Mouse (Mus musculus): ENCODE results near the gene Cabcoco1. TPM values are rescaled to one million over a fixed set of nuclear protein-coding genes. Genes with fewer than 3 reads are reported as not detected.

Cabcoco1 gene
- 0.20 TPM in 1 of 2 replicates, not detected in the other for polyA plus RNA-seq (2016; fragmentation: Nextera tagmentation; extraction: Ambion mirVana)

DNA sequence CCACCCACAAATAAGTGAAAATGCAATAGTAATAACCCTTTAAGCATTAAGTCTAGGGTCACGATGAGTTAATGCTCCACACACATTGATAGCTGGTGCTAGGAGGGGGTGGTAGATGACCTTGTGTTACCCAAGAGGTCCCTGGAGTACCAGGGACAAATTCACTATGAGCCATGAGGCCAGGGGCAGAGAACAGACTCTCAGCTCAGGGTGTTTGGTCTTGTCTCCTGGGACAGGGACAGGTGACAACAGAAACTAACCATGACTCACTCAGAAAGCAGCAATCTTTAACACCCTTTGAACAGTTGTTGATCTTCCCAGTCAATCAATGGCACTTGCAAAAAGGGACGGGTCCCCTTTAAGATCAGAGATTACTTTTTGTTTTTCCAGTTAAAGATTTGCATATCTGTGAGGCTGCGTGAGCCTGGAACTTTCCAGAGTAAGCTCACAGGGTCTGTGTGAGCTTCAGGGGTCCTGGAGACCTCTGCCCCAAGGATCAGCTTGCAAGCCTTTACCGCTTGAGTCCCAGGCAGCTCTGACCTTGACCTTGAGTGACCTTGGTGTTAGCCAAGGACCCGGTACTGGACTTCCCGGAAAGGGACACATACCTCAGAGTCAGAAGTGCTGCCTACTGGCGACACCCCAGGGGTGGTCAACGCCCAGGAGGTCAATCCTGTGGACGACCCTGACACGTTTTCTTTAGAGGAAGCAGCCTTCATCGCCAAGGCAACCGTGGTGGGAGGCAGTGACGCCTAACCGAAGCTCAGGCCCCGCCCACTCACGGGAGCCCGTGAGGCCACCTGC, at the start of gene Cabcoco1:
Gene Cabcoco1 (minus strand): TSS at position 758 of the 804 bp plus-strand sequence.
- Histone ChIP-seq H3K4me1 (peaks cover 23% of the 10 kb centered on the region), H3K36me3 (replicated peaks) (no peaks in the 10 kb centered on the region), H3K4me3 (peak within 1 kb of the TSS; percentile 51), H3K27ac (replicated peaks) (peak within 1 kb of the TSS; percentile 71), H3K9me3 (no peaks in the 10 kb centered on the region), H3K27me3 (replicated peaks; ENCODE audit: low read depth, poor library complexity, severe bottlenecking) (no peaks in the 10 kb centered on the region)
- DNase-seq (ENCODE audit: low spot score), result peak; percentile 74
- 13% methylated on average over 17 of the region's 17 CpGs for WGBS

DNA sequence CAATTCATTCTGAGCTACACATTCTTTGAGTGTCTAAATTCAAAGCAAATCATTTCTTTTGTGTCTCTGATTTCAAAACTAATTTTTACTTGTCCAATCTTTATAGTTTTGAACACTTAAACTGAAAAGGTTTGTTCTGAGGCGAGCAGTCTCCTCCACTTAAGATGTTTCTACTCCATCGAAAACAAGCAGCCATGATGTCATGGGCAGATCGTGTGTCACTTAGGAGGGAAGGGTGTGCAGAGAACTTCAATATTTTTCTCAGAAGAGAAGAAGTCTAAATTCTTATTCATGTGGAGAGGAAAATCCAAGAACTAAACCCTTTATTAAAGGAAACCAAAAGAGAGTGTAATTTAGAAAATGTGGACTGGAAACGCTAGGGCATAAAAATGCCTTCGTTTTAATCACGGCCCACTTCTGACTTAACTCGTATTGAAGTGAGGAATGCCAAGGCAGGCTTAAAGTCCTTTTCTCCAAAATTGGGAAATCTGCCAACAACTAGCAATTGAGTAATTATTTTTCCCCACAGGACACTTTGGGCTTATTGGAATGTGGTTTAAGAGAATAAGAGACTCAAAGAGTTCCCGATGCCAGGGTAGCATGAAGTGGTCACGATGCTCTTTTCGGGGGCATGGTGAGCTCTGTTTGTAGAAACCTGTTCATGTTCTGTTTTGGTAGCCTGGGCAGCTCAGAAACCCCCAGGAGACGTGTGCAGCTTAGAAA, 48.0 kb upstream of the Cabcoco1 start:
- H3K4me3 ChIP-seq, result no peak overlapping the region
- 85% methylated on average over 11 of the region's 11 CpGs for WGBS

DNA sequence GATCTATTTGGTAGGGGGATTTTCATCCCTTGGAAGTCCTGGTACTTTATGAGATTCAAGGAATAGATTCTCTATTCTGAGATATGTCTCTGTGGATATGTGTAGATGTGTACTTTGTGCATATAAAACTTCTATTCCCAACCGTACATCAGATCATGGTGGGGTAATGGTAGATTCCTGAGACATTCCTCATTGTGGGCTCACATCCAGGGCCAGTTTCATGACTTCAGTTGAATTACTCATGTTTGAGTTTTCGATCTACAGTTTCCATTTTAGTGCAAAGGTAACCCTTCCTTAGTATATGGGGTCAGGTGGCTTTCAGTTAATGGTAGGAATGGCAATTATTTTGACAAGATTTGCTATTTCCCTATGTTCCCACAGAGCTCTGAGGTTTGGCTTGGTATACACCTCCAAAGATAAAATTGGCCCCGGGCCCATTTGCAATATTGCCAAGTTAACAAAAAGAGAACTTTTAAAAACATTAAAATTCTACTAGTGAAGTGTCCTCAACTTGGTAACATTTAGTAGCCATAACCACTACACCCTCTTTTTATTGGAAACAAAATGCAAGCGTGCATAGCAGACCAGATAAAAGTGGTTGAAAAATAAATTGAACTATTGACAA, 45.8 kb upstream of the Cabcoco1 start:
- Histone ChIP-seq H3K4me3 (no peak overlapping the region), H3K9me3 (no peaks in the 10 kb centered on the region), H3K4me1 (no peaks in the 10 kb centered on the region), H3K27me3 (replicated peaks; ENCODE audit: low read depth, poor library complexity, severe bottlenecking) (no peaks in the 10 kb centered on the region), H3K27ac (replicated peaks) (no peak overlapping the region), H3K36me3 (replicated peaks) (no peaks in the 10 kb centered on the region)
- no peak for DNase-seq (ENCODE audit: low spot score)
- 91% methylated on average over 4 of the region's 4 CpGs for WGBS

More for the DNA sequence above, 48.0 kb upstream of the Cabcoco1 start:
- Histone ChIP-seq H3K36me3 (replicated peaks) (no peaks in the 10 kb centered on the region), H3K9me3 (no peaks in the 10 kb centered on the region), H3K4me1 (no peaks in the 10 kb centered on the region), H3K27me3 (replicated peaks; ENCODE audit: low read depth, poor library complexity, severe bottlenecking) (no peaks in the 10 kb centered on the region), H3K27ac (replicated peaks) (no peak overlapping the region)
- no peak for DNase-seq (ENCODE audit: low spot score)

DNA sequence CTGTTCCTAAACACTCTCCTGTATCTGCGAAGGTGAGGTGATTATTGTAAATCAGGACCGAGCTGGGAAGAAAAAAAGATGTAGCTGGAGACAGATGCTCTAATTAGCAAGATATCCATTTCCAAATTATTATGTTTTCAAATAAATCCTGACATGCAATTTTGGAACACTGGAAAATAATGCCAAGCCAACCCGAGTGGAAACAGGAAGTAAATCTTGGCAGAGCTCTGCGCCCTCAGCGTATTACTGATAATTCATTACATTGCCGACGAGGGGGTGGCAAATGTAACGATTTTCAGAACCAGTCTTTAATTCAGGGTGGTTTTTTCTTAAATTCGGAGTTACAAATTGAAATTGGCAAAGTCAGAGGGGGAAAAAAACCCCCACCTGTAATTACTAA, 35.6 kb upstream of the Cabcoco1 start:
- no peak overlapping the region for H3K27ac ChIP-seq (replicated peaks)
- DNase-seq (ENCODE audit: low spot score), result no peak
- no peak overlapping the region for H3K4me3 ChIP-seq
- no peaks in the 10 kb centered on the region for H3K9me3 ChIP-seq
- 89% methylated on average over 9 of the region's 9 CpGs for WGBS
- H3K4me1 ChIP-seq, result no peaks in the 10 kb centered on the region
- no peaks in the 10 kb centered on the region for H3K27me3 ChIP-seq (replicated peaks; ENCODE audit: low read depth, poor library complexity, severe bottlenecking)
- no peaks in the 10 kb centered on the region for H3K36me3 ChIP-seq (replicated peaks)

DNA sequence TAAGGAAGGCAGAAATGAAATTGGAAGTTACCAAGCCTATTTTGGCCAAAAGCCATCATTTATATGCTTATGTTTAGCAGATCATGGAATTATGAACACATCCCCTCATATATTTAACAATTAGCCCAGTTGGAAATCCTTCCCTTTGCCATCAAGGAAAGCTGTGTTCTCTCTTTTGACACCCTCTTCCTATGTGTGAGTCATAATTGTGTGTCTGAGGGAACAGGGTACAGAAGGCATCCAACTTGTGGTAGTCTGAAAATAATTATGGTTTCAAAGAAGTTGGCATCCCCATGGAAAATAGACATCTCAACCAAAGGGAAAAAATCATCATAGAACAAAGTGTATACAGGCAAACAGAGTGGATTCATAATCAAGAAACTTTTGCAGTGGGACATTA, 26.5 kb upstream of the Cabcoco1 start:
- H3K36me3 ChIP-seq (replicated peaks), result no peaks in the 10 kb centered on the region
- no peaks in the 10 kb centered on the region for H3K9me3 ChIP-seq
- H3K4me1 ChIP-seq, result no peaks in the 10 kb centered on the region
- DNase-seq (ENCODE audit: low spot score), result no peak
- no peaks in the 10 kb centered on the region for H3K27me3 ChIP-seq (replicated peaks; ENCODE audit: low read depth, poor library complexity, severe bottlenecking)
- no peak overlapping the region for H3K4me3 ChIP-seq
- no peak overlapping the region for H3K27ac ChIP-seq (replicated peaks)

DNA sequence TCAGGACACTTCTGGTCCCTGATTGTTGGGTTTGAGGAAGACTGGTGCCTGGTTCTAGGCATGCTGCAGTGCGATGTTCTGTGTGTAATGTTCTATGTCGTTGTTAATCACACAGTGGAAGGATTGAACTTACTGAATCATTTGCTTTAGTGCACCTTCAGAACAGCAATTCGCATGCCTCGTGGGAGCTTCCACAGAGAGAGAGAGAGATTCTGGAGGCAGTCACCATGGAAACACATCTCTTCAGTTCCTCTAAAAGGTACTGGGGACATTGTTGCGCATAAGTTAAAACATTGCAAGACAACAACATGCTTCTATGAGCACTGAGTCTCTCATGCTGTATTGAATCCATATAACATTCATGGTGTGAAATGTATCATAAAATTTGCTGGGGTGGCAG, 20.6 kb upstream of the Cabcoco1 start:
- no peak for DNase-seq (ENCODE audit: low spot score)
- Histone ChIP-seq H3K4me3 (no peak overlapping the region), H3K36me3 (replicated peaks) (no peaks in the 10 kb centered on the region), H3K4me1 (peaks cover 10% of the 10 kb centered on the region; the same call in 1 of the 2 replicates), H3K9me3 (no peaks in the 10 kb centered on the region), H3K27me3 (replicated peaks; ENCODE audit: low read depth, poor library complexity, severe bottlenecking) (no peaks in the 10 kb centered on the region), H3K27ac (replicated peaks) (no peak overlapping the region)
- WGBS, result 91% methylated on average over 5 of the region's 5 CpGs

DNA sequence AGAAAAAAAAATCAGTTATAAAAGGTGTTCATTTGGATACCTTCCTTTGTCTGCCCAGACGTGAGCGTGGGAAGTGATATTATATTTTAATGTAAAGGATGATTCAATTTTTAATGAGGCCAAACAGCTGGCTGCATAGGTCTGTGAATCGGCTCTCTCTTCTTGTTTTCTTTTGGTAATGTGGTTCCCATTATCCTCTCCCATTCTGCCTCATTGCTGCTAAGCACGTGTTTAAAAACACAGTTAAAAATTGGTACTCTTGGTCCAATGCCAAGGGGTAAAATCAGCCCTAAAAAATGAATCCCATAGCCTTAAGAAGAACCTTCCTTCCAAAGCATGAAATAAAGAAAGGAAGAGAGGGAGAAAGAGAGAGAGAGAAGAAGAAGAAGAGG, 17.1 kb upstream of the Cabcoco1 start:
- H3K27ac ChIP-seq (replicated peaks), result peak overlapping the region; percentile 57; the same call in 1 of the 2 replicates
- 52% methylated on average over 4 of the region's 4 CpGs for WGBS

DNA sequence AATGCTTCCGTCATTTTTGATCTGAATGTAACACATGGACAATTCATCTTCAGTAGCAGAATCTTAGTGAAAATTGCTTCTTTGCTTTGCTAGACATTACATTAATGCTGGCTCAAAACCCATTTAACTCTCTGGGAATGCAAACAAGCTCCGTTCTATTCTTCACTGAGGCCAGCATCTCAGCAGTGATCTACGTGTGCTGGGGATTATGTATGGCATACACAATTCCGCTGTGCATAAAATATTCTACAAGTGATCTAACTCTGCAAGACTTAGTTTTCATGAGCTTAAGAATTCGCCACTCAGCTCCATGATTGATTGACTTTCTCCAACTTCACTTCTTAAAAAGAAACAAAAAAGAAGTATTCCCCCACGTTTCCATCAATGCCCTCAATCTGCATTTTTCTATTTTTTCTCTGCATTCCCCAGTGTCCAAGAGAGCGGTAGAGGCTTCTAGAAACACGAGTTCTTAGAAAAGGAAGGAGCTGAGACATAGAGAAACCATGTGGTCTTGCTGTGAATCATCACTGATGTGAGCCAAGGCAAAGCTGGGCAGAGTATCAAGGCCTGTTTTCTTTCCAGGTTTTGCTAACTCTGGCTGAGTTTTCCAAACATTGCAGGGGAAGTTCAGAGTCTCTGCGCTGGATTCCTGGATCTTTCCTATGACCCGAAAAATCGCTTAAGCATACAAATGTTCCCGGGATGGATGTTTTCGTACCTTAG, 16.6 kb upstream of the Cabcoco1 start:
- H3K36me3 ChIP-seq (replicated peaks), result no peaks in the 10 kb centered on the region
- no peak overlapping the region for H3K4me3 ChIP-seq
- 77% methylated on average over 13 of the region's 13 CpGs for WGBS
- no peak for DNase-seq (ENCODE audit: low spot score)
- H3K9me3 ChIP-seq, result no peaks in the 10 kb centered on the region
- H3K4me1 ChIP-seq, result peaks cover 10% of the 10 kb centered on the region; the same call in 1 of the 2 replicates
- no peaks in the 10 kb centered on the region for H3K27me3 ChIP-seq (replicated peaks; ENCODE audit: low read depth, poor library complexity, severe bottlenecking)
- H3K27ac ChIP-seq (replicated peaks), result peak overlapping the region; percentile 57

More for the DNA sequence above, 17.1 kb upstream of the Cabcoco1 start:
- Histone ChIP-seq H3K36me3 (replicated peaks) (no peaks in the 10 kb centered on the region), H3K9me3 (no peaks in the 10 kb centered on the region), H3K4me3 (no peak overlapping the region), H3K4me1 (peaks cover 10% of the 10 kb centered on the region; the same call in 1 of the 2 replicates), H3K27me3 (replicated peaks; ENCODE audit: low read depth, poor library complexity, severe bottlenecking) (no peaks in the 10 kb centered on the region)
- no peak for DNase-seq (ENCODE audit: low spot score)

DNA sequence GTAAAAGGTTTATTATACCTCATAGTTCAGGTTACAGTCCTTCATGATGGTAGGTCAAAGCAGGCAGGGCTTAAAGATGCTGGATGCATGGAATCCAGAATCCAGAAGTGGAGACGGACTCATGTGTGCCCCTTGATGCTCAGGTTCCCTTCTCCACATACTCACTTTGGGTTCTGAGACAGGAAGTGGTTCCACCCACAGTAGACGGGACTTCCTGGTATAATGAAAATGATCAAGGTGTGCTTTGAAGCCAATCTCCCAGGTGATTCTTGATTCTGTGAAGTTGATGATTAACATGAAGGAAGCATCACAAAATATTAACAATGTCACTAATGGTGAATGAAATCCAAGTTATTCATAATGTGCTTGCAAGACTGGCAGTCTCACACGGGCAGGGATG, 12.0 kb upstream of the Cabcoco1 start:
- no peak for DNase-seq (ENCODE audit: low spot score)
- H3K4me1 ChIP-seq, result peaks cover 7% of the 10 kb centered on the region; the same call in 1 of the 2 replicates
- no peak overlapping the region for H3K27ac ChIP-seq (replicated peaks)
- no peaks in the 10 kb centered on the region for H3K9me3 ChIP-seq
- no peak overlapping the region for H3K4me3 ChIP-seq
- 93% methylated on average over 3 of the region's 3 CpGs for WGBS
- no peaks in the 10 kb centered on the region for H3K36me3 ChIP-seq (replicated peaks)
- no peaks in the 10 kb centered on the region for H3K27me3 ChIP-seq (replicated peaks; ENCODE audit: low read depth, poor library complexity, severe bottlenecking)

DNA sequence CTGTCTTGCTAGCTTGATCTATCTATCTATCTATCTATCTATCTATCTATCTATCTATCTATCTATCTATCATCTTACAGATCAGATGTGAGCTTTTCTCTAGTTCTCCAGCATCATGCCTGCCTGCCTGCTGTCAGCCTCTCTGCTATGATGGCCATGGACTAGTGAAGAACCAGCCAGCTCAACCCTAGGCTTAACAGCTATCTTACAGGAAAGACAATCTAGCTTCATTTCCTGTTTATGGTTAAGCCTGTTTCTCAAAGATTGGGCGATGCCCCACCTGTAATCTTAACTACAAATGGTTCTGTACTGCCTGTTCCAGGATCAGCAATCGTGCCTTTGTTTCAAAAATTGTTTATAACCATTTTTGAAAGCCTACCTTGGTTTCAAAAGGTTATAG, 10.9 kb upstream of the Cabcoco1 start:
- DNase-seq (ENCODE audit: low spot score), result no peak
- WGBS, result 86% methylated on average over 2 of the region's 2 CpGs
- H3K9me3 ChIP-seq, result no peaks in the 10 kb centered on the region
- H3K36me3 ChIP-seq (replicated peaks), result no peaks in the 10 kb centered on the region
- H3K27ac ChIP-seq (replicated peaks), result no peak overlapping the region
- H3K4me1 ChIP-seq, result no peaks in the 10 kb centered on the region
- H3K4me3 ChIP-seq, result no peak overlapping the region
- no peaks in the 10 kb centered on the region for H3K27me3 ChIP-seq (replicated peaks; ENCODE audit: low read depth, poor library complexity, severe bottlenecking)

DNA sequence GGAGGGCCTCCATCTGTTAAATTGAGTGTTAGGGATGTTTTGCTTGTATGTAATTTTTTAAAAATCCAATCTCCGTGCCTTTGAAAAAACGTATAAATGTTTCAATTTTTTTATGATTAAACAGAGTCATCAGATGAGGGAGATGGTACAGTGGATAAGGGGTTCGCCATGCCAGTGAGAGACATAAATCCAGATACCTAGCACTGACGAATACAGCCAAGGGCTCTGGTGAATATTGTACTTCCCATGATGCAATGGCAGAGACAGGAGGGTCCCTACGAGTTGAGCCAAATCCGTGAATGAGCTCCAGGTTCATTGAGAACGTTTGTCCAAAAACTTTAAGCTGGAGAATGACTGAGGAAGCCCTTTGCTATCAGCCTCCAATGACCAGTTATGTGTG, 9.6 kb upstream of the Cabcoco1 start:
- WGBS, result 88% methylated on average over 7 of the region's 7 CpGs
- DNase-seq (ENCODE audit: low spot score), result no peak
- Histone ChIP-seq H3K9me3 (no peaks in the 10 kb centered on the region), H3K36me3 (replicated peaks) (no peaks in the 10 kb centered on the region), H3K27me3 (replicated peaks; ENCODE audit: low read depth, poor library complexity, severe bottlenecking) (no peaks in the 10 kb centered on the region), H3K27ac (replicated peaks) (no peak overlapping the region), H3K4me1 (no peaks in the 10 kb centered on the region), H3K4me3 (no peak overlapping the region)

DNA sequence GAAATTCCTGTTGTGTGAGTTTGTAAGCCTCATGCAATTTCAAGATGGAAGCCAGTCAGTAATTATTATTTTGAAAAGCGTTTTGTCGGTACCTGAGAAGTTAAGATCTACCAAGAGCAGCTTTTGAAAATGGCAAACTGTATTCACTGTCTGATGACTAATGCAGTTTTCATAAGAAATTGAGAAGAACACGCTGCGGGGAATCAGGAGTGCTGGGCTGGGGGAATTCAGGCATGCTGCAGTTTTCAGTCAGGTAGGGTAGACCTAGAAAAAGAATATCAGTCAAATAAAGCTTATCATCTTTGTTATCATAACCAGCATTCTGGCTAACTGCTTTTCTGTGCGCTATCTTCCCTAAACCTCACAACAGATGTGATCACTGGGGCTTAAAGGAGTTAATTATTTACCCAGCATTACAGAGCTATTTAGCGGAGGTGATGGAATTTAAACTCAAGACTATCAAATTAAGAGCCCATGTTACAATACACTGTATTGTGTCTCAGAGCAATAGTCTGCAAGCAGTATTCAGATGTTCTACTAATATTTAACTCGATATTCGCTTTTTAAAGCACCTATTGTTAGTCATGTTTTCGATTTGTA, 9.1 kb upstream of the Cabcoco1 start:
- 87% methylated on average over 9 of the region's 9 CpGs for WGBS
- Histone ChIP-seq H3K27ac (replicated peaks) (no peak overlapping the region), H3K9me3 (no peaks in the 10 kb centered on the region), H3K4me3 (no peak overlapping the region), H3K27me3 (replicated peaks; ENCODE audit: low read depth, poor library complexity, severe bottlenecking) (no peaks in the 10 kb centered on the region), H3K36me3 (replicated peaks) (no peaks in the 10 kb centered on the region), H3K4me1 (no peaks in the 10 kb centered on the region)
- DNase-seq (ENCODE audit: low spot score), result no peak

Data from embryonic facial prominence, embryonic 10.5 days (tissue).